Mouse (Mus musculus) lung, adult 2 months (tissue): ENCODE measurements around the gene Lrr1. TPM values are rescaled to one million over a fixed set of nuclear protein-coding genes. Genes with fewer than 3 reads are reported as not detected.

Experiments
- DNase-seq: peaks from one replicate; pipeline ENCODE4 v3.0.0; 2022
- H3K4me1 ChIP-seq: fragments of 200-500 bp; 2 replicates; pipeline ENCODE4 v1.6.1; 2011; ENCODE audit warnings: low read length; ENCODE audit not compliant: control insufficient read depth, insufficient read depth
- H3K4me3 ChIP-seq: fragments of 200-500 bp; replicated peaks from 2 replicates; pipeline ENCODE3; 2011; ENCODE audit warnings: low read depth, mild to moderate bottlenecking, control low read depth, low read length; ENCODE audit errors: extremely low read depth
- CTCF ChIP-seq: fragments of 200-500 bp; IDR thresholded peaks from 2 replicates; pipeline ENCODE4 v1.5.1; 2011; ENCODE audit warnings: mild to moderate bottlenecking, low read length, control low read depth; ENCODE audit not compliant: insufficient read depth
- POLR2A ChIP-seq: fragments of 200-500 bp; IDR thresholded peaks from 2 replicates; pipeline ENCODE4 v1.6.1; 2011; ENCODE audit warnings: low read depth, mild to moderate bottlenecking, control low read depth, low read length, borderline replicate concordance; ENCODE audit errors: extremely low read depth
- WGBS: fragments of 180-500 bp; shearing (Covaris S2); methylation state at CpG from one replicate; pipeline ENCODE4 v1.1.7; 2018; 5-methylcytosine and 5-hydroxymethylcytosine counted together
- polyA plus RNA-seq: library from polyadenylated mRNA; depleted of rRNA; stranded (reverse); fragments of >200 nt; gene quantifications from 2 replicates; pipeline ENCODE4 v1.2.3, GENCODE M21; 2012; rRNA removed

Gene Lrr1
- polyA plus RNA-seq: 0.34 TPM in 1 of 2 replicates, not detected in the other

DNA sequence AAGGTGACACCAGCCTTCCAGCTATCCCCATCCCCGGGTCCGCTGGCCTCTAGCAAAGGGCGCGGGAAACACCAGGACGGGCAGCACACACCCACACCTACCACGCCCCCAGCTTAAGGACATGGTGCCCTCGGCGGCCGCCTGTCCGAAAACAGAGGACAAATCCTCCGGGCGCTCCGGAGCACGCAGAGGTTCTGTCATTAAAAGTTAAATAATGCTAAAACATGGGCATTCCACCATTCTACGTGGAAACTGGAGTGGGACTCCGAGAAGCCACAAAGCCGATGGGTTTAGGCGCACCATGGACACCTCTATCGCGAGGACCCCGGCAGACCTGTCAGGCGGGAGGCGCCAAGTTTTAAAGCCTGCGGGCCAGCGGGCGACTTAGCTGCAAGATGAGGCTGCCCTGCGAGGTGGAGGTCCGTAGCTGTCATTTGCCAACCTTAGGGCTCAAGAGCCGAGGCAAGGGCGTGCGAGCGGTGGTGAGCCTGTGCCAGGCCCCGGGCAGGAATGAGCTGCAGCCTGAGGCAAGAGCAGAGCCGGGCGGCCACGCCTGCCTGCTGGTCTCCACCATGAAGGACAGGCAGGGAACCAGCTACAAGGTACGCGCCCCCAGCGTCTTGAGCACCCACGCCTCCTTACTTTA is at the start of gene Lrr1:
TSS of gene Lrr1 (plus strand) at position 354 of the 646 bp plus-strand sequence.
- under 1% methylated on average over 40 of the region's 40 CpGs for WGBS
- TF ChIP-seq POLR2A (no peak), CTCF (no peak)
- peaks cover 2% of the 10 kb centered on the region; the same call in 1 of the 2 replicates for H3K4me1 ChIP-seq
- peak within 1 kb of the TSS; percentile 73 for H3K4me3 ChIP-seq
- DNase-seq: peak; percentile 93

DNA sequence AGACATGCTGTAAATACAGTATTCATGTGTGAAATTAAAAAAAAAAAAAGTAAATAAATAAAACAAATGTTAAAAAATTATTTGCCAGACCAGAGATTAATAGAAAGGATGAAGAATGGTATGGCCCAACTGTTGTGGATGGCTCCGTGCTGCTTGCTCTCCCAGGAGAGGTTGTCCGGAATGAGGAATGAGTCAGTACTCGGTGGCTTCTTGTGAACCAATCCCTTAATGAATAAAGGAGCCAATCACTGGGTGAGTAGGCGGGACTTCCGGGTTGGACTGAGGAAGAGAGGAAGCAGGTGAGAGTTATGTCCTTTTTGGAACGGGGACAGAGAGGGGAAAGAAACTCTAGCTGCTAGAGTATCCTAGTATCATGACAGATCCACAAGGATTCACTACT is 48.7 kb upstream of the Lrr1 start:
- Histone ChIP-seq H3K4me3 (no peak overlapping the region), H3K4me1 (no peaks in the 10 kb centered on the region)
- DNase-seq: no peak
- WGBS: 75% methylated on average over 6 of the region's 6 CpGs
- TF ChIP-seq POLR2A (no peak), CTCF (no peak)

DNA sequence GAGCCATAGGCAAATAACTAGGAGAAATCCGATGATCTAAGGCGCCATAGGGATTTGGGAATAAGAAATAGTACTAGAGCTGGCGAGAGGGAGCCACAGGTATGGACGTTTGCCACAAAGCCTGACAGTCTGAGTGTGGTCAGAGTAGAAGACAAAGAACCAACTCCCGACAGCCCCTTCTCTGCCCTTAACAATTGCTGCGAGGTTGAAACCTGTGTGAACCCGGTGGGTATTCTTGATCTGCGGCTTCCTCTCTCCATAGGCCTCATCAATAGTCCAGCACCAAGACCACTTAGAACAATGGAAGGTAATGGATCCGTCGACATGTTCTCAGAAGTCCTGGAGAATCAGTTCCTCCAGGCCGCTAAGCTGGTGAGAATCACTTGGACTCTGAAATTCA is 45.8 kb upstream of the Lrr1 start:
- H3K4me1 ChIP-seq: no peaks in the 10 kb centered on the region
- 90% methylated on average over 11 of the region's 11 CpGs for WGBS
- DNase-seq: no peak
- TF ChIP-seq POLR2A (no peak), CTCF (no peak)
- H3K4me3 ChIP-seq: no peak overlapping the region

DNA sequence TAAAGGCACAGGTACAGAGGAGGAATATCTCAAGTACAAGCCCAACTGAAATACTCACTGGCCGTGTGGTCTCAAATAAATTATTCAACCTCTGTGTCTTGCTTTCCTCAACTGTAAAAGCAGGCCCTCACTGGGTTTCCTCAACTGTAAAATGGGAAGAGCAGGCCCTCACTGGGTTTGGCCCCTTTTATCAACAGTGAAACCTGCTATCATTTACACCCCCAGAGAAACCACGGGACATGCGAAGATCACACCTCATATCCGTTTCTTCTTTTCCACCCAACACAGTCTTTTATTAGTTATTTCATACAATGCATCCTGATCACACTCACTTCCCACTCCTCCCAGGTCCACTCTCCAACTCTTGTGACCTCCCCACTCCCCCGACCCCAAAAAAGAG is 43.5 kb upstream of the Lrr1 start:
- Histone ChIP-seq H3K4me3 (no peak overlapping the region), H3K4me1 (no peaks in the 10 kb centered on the region)
- 85% methylated on average over 5 of the region's 5 CpGs for WGBS
- no peak for DNase-seq
- TF ChIP-seq POLR2A: no peak
- TF ChIP-seq CTCF: no peak

DNA sequence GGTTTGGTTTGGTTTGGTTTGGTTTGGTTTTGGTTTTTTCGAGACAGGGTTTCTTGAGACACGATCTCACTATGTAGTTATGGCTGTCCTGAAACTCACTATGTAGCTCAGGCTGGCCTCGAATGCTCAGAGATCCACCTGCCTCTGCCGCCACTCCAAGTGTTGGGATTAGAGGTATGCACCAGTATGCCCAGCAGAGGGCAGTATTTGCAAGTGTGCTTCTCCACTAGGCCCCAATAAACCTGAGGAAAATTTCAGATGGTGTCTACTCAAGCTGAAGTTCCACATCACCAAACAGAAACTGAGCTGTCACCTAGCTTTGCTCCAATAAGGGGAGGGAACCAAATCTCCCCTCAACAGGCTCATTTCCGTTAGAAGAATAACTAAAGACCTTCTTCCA is 41.4 kb upstream of the Lrr1 start:
- 82% methylated on average over 5 of the region's 5 CpGs for WGBS
- TF ChIP-seq POLR2A (no peak), CTCF (peak; percentile 53)

DNA sequence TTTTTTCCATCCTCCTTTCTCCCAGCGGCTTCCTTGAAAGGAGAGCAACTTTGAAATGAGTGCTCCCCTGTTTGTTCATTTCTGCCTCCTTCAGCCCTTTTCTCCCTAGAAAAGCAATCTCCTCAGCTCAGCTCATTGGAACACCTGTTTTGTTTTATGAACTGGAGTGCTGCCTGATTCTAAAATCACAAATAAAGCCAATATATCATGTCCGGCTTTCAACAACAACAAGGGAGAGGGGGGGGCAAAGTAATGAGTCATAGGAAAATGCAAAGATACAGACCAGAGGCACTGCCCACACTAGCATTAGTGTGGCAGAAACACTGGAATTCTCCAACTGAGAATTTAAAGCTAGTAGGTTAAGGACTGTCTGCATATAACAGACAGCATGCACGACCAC is 41.0 kb upstream of the Lrr1 start:
- TF ChIP-seq POLR2A (no peak), CTCF (no peak)
- DNase-seq: no peak
- 82% methylated on average over 3 of the region's 3 CpGs for WGBS
- H3K4me1 ChIP-seq: no peaks in the 10 kb centered on the region
- H3K4me3 ChIP-seq: no peak overlapping the region

More for the DNA sequence above, 41.4 kb upstream of the Lrr1 start:
- no peaks in the 10 kb centered on the region for H3K4me1 ChIP-seq
- DNase-seq: peak; percentile 4
- H3K4me3 ChIP-seq: no peak overlapping the region

DNA sequence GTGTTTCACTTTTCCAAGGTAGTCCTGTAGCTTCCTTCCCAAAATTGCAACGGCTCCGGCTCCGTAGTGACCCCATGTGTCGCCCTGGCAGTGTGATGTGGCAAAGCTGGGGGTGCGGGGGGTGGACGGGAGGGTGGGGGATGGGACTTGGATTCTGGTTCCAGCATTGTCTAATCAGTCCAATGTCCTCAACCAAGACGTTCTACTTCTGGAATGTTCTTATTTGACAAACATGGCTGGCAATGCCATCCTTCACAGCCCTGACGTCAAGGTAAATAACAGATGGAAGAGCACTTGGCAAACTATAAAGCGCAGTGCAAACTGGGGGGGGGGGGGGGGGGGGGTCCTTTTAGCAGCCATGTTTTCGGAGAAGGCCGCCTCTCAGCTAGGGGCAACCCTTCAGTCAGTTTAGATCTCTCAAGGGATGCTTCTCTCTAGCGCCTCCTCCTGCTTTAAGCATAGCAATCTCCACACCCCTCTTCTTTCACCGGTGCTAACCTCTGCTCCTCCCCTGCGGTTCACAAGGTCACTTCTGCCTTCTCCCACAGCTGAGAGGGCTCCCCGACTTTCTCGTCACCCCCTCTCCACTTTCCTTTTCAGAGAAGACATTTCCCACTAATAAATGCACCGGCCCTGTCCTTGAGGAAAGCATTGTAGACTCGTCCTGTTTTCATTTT is 38.8 kb upstream of the Lrr1 start:
- TF ChIP-seq CTCF (no peak), POLR2A (no peak)
- DNase-seq: no peak
- Histone ChIP-seq H3K4me3 (no peak overlapping the region), H3K4me1 (no peaks in the 10 kb centered on the region)
- WGBS: 36% methylated on average over 18 of the region's 18 CpGs

DNA sequence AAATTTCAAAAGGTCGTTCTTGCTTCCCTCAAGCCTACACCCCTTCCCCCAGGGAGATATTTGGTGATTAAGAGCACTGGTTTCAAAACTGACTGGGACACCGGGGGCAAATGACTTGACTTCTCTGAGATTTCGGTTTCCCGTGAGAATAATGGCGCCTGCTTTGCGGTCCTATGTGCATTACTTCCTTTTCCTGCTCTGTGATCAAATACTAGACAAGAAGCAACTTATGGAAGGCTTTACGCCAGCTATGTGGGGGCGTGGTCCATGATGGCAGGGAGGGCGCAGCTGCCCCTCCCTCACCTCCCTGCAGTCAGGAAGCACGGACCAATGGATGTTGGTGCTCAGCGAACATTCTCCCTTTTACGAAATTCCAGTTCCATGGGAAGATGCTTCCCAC is 38.1 kb upstream of the Lrr1 start:
- TF ChIP-seq POLR2A (no peak), CTCF (no peak)
- WGBS: 58% methylated on average over 12 of the region's 12 CpGs
- no peak for DNase-seq
- Histone ChIP-seq H3K4me3 (no peak overlapping the region), H3K4me1 (no peaks in the 10 kb centered on the region)

DNA sequence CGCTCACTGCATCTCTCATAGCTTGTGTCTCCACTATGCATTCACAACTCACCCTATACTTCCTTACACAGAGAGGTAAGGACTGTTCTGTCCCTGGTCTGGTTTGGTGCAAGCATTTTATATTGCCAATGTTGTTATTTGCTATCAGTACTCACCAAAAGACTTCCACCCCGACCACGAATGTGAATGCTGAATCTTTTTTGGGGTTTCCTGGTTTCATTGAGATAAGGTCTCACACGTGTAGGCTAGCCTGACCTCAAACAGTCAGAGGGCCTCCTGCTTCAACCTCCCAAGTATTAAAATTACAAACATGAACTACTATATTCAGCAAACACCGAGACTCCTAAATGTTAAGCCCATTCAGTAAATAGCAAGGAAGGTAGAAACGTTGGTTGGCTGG is 37.3 kb upstream of the Lrr1 start:
- H3K4me1 ChIP-seq: no peaks in the 10 kb centered on the region
- DNase-seq: no peak
- no peak for TF ChIP-seq POLR2A
- no peak for TF ChIP-seq CTCF
- 68% methylated on average over 6 of the region's 6 CpGs for WGBS
- no peak overlapping the region for H3K4me3 ChIP-seq

DNA sequence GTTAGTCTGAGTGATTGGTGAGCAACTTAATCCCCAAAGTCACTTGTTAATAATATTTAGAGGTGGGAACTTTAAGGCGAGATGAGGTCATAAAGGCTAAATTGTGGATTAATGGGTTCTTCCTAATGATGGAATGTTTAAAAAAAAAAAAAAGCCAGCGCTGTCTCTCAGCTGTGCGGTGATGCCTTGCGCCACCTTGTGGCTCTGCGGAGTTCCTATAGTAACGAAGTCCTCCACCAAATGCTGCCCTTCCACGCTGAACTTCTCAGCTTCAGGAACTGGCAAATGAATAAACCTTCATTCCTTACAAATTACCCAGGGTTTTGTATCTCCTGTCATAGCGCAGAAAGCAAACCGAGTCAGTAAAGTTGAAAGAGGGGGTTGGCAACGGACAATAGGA is 36.6 kb upstream of the Lrr1 start:
- DNase-seq: peak; percentile 12
- TF ChIP-seq CTCF (peak; percentile 71), POLR2A (no peak)
- WGBS: 8% methylated on average over 10 of the region's 10 CpGs
- H3K4me1 ChIP-seq: no peaks in the 10 kb centered on the region
- no peak overlapping the region for H3K4me3 ChIP-seq
